Mouse (Mus musculus) forelimb bud, embryonic 11.5 days (tissue): Measurements from ENCODE around the gene Fxyd4.

Source experiments
- DNase-seq: peaks from one replicate; pipeline ENCODE4 v3.0.0-alpha.2; 2012; ENCODE audit warnings: low read depth, low spot score

The Fxyd4 gene

GRCm38 (mm10) chr6:117918043-117918442, 19.4 kb downstream of the Fxyd4 start:
- no peak for DNase-seq

GRCm38 (mm10) chr6:117917576-117917975, 19.9 kb downstream of the Fxyd4 start:
- peak; percentile 72 for DNase-seq

- peak; percentile 80 for DNase-seq
Observed at GRCm38 (mm10) chr6:117916737-117917426, 20.6 kb downstream of the Fxyd4 start.

GRCm38 (mm10) chr6:117916205-117916736, 21.2 kb downstream of the Fxyd4 start:
- no peak for DNase-seq

- DNase-seq, result no peak
Observed at GRCm38 (mm10) chr6:117914541-117914940, 23.0 kb downstream of the Fxyd4 start.

- DNase-seq, result no peak
Observed at GRCm38 (mm10) chr6:117910120-117910661, 27.3 kb downstream of the Fxyd4 start.

- no peak for DNase-seq
Observed at GRCm38 (mm10) chr6:117908424-117908900, 29.0 kb downstream of the Fxyd4 start.

- DNase-seq, result no peak
Observed at GRCm38 (mm10) chr6:117907979-117908355, 29.5 kb downstream of the Fxyd4 start.

GRCm38 (mm10) chr6:117907301-117907978, 30.1 kb downstream of the Fxyd4 start:
- DNase-seq, result peak; percentile 86

GRCm38 (mm10) chr6:117906590-117907271, 30.8 kb downstream of the Fxyd4 start:
- peak; percentile 97 for DNase-seq

- peak; percentile 64 for DNase-seq
Observed at GRCm38 (mm10) chr6:117906015-117906531, 31.4 kb downstream of the Fxyd4 start.

GRCm38 (mm10) chr6:117905260-117905930, 32.1 kb downstream of the Fxyd4 start:
- no peak for DNase-seq

- no peak for DNase-seq
Observed at GRCm38 (mm10) chr6:117903836-117904235, 33.7 kb downstream of the Fxyd4 start.

- DNase-seq, result no peak
Observed at GRCm38 (mm10) chr6:117902556-117902955, 34.9 kb downstream of the Fxyd4 start.

- no peak for DNase-seq
Observed at GRCm38 (mm10) chr6:117901510-117902402, 35.7 kb downstream of the Fxyd4 start.

- DNase-seq, result no peak
Observed at GRCm38 (mm10) chr6:117900126-117901080, 37.1 kb downstream of the Fxyd4 start, which contains the start of gene Hnrnpf. Hnrnpf (plus strand) TSS chr6:117900324.

- DNase-seq, result no peak
Observed at GRCm38 (mm10) chr6:117897800-117898199, 39.7 kb downstream of the Fxyd4 start.

GRCm38 (mm10) chr6:117893435-117893834, 44.1 kb downstream of the Fxyd4 start:
- DNase-seq, result no peak

- DNase-seq, result no peak
Observed at GRCm38 (mm10) chr6:117892386-117892785, 45.1 kb downstream of the Fxyd4 start.
